Mouse (Mus musculus): ENCODE results near the gene Elf4.
A peak's percentile ranks its signal among the peaks of the same experiment; 100 is the strongest.

The Elf4 gene

DNA sequence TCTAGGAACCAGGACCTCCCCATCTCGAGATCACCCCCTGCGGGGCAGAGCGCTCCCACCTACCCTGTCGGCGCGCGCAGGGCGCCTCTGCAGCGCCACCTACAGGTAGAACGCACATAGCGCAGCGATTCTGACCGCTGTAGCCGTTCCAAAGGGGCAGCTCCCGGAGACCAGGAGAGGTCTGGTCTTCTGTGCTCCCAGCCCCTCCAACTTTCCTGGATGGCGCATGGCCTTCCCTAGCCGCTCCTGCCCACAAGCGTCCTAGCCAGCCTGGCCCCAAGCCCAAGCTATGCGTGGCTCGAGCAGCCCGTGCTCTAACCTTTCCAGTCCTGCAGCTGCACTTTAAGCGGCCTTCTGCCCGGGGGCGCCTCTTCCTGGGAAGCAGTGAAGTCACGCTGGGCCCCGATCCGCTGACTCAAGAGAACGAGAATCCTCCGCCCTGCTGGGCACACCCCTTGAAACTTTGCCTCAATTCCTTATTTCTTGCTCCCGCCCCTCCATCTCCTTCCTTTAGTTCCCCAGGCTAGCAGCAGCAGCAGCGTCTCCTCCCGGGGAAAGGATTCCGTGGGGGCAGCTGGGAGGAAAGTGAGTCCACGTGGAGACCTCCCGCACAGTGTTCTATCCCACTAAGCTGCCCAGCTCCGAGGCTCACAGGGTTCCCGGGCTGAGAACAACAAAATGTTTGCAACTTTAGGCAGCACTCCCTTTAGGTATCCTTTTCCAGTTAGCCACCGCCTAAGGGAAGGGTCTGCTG is at the start of gene Elf4:
Elf4 (minus strand) TSS at position 379 of the 754 bp plus-strand sequence.
- peak; percentile 77 for DNase-seq (ENCODE audit: low spot score)

DNA sequence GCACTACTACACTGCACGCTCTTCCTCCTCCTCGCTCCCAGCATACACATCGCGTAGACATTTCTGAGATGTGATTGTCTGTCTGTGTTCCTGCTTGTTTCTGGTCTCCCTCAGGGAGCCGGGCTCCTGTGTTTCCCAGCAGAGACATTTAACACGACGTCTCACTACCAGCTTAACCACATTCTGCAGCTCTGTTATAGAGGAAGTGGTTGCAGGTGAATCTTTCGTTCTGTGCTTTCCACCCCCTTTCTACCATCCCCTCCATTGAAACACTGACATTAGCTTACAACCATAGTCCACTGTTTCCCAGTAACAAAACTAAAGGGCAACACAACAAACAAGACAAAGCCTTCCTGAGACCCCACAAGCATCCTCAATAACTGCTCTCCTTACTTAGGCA is 30.8 kb upstream of the Elf4 start:
- DNase-seq (ENCODE audit: low spot score): no peak

DNA sequence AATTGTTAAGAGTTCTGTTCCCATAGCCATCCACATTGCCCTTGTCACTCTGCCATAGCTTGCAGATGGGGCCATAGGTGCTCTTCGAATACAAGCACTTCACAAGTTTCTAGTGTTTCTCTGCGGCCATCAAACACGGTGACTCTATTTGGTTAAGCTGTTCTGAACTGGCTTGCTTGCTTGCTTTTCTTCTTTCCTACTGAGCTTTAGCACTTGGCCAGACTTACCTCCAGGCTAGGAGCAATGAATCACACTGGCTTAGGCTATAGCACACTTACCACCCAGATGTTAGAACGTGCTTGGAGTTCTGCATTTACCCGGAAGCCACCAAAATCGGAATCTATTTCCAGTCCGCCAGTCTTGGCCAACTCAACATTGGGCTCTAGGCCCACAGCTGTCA is 18.8 kb upstream of the Elf4 start:
- DNase-seq (ENCODE audit: low spot score): no peak

DNA sequence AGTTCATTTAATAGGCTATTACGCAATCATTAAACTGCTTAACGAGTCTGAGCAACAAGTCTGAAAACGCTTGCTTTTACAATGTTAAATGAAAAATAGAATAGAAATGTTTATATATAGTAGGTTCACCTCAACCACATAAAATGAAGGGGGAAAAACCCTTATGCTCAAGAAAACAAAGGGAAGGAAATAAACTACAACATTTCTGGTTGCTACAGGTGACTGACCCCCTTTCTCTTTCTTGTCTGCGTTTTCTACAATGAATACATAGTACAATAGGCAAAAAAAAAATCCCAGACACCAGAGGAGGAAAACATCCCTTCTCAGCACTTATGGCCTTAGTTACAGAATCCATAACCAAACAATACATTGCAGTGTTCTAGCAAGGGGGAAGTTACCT is 18.2 kb upstream of the Elf4 start:
- no peak for DNase-seq (ENCODE audit: low spot score)

DNA sequence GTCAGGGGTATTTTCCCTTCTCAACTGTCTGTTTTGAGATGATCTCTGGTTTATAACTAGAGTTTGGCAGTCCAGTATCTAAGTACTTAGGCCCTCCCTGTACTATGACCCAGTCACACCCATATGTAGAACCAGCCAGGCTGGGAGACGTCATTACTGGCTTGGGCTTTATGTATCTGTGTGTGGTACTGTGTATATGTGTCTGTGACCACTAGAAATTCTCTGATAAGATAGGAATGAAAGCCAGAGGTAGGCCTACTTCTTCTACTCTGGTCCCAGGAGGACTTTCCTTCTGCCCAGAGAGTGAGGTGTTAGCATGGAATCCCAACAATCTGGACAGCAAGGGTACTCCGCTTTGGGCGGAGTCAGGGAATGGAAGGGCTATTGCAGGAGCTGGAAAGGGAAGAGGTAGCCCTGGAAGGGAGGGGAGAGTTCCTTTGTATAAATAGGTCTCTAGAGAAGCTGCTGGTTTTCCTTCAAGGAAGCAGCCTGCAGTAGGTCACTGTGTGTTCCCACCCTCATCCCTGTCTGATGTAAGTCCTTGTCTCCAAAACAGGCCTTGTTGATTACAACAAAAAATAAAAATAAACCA is 4.5 kb upstream of the Elf4 start:
- no peak for DNase-seq (ENCODE audit: low spot score)

DNA sequence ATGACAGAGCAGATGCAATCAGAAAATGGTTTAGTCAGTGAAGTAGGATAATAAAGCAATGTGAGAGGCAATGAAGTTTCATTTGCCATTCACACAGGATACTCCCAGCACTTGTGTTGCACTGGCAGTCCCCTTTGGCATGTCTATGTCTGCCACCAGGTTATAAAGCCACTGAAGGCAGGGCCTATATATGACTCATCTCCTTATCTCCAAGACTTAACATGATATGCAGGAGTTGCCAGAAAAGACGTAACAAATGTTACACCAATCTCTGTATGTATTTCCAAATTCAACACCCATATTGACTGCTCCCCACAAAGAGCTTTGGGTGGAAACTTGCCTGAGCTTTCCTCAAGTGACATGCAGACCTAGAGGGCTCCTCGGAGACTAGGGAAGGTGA is 3.2 kb upstream of the Elf4 start:
- no peak for DNase-seq (ENCODE audit: low spot score)

DNA sequence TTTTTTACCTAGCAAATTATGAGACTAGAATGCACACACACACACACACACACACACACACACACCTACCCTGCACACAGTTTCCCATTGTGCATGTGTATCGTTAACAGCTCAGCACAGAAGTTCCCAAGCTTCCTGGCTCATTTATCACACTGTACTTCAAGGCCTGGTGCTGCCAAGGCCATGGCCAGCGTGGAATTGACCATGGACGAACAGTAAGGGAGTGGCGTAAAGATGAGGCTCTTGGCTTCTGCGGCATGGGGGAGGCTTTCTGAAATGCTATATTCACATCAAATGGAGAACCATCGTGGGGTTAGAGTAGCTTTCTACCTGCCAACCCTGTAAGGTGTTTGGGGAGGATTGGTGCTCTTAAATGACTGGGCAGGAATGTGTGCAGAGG is 1.5 kb upstream of the Elf4 start:
- no peak for DNase-seq (ENCODE audit: low spot score)

DNA sequence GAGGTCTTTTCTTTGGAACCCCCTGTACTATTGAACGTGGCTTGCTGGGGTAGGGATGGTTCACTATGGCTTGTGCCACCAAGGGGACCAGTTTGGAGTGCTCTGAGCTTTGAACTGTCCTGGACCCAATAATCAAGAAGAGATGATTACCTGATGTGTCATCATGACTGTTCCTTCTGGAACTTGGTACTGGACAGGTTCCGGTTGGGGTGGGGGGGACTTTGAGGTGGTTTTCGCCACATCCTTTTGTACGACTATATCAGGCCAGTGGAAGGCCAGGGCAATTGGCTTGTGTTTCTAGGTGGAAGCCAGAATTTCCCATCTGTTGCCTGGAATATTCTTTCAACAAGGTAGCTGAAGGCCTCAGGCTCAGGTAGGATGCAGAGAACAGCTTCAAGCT is 704 bp upstream of the Elf4 start:
- no peak for DNase-seq (ENCODE audit: low spot score)

DNA sequence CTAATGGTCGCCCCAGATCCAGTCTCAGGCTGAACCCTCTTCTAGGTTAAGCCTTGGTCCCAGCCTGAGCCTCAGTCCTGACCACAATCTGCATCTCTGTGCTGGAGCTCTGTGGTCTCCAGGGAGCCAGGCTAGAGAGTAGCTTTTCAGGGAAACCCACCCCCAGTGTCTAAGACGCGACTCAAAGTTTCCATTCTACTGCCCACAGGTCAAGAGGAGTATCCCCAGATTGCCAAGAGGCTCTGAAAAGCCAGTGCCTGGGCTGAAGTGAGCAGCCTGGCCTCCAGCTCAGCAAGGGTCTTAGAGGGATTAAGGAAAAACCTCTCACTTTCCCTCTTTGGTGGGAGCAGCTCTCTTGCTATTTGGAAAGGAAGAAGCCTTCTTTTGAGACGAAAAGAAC is 635 bp downstream of the Elf4 start:
- no peak for DNase-seq (ENCODE audit: low spot score)

DNA sequence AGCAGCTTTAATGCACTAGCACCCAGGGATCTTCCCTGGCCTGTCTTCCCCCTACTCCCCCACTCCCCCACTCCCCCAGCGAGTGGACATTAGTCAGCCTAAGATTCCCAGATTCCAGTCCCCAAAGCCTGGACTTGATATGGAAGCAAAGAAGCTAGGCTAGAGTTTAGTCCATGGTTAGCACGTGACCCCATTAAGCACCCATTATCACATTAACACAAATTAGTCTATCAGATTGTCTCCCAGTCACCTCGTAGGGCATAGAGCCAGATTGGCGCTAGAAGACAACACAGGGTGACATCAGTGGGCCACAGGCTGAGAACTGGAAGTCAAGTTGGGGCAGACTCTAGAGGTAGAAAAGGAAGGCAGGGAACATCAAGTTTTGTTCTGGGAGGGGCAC is 1.9 kb downstream of the Elf4 start:
- no peak for DNase-seq (ENCODE audit: low spot score)

DNA sequence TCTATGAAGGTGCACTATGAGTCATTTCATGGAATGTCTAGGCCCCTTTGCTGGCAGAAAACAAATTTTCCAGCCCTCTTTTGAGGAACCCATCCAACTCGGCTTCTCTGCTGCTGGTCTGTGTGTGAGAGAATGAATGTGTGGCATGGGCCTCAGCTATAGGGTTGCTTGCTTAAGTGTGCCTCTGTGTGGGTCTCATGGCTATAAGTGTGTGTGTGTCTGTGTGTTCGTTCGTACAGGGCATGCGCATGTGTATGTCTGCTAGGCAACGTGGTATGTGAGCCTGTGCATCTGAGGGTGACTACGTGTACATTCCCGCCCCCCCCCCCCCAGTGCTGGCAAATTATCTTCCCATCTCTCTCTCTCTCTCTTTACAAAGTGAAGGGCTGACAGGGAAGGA is 2.4 kb downstream of the Elf4 start:
- no peak for DNase-seq (ENCODE audit: low spot score)

DNA sequence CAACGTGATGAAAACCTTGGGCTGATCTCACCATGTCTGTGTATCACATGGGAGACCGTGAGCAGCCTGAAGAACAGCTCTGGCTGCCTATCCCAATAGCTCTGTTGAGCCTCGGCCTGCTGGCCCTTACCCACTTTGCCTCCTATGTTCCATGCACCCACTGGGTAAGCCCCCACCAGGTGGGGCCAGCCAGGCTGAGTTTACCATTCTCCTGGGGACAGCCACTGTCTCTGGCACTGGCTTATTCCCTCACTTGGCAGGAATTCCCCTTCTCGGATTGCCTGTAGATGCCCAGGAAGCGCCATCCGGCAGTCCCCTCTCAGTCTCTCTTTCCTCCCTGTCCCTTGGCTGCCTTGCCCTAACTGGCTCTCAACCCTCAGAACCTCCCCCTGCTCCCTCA is 6.0 kb downstream of the Elf4 start:
- no peak for DNase-seq (ENCODE audit: low spot score)

DNA sequence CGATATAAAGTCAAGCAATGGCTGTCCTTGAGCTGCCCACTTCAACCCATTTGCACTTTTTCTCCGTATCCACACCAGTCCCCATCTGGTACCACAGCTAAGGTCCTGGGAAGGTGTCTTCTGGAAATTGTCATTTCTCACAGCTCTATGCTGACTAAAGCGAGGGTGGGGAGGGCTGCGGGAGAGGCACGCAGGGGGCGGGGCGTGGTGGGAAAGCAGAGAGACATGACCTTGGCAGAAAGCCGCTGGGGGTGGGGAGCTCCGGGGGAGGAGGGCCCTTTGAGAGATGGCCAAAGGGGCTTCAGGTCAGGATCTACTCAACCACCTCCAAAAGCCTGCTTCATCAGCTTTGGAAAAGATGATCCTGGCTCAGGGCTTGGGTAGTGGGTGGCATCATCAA is 7.9 kb downstream of the Elf4 start:
- DNase-seq (ENCODE audit: low spot score): no peak

DNA sequence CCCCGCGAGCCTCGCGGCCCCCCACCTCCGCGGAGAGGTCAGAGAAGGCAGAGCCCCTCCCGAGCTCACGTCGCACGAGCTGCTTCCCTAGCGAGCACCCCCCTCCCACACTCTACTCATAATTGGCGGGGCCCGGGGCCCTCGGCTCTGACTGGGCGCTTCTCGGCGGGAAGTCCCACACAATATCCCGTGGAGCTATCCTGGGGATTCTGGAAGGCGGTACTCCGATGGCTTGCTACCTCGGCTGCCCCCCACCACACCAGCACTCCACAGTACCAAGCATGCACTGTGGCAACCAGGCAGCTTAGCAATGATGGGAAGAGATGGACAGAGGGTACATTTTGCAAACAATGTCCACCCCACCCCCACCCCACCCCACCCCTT is 8.4 kb downstream of the Elf4 start:
- no peak for DNase-seq (ENCODE audit: low spot score)

DNA sequence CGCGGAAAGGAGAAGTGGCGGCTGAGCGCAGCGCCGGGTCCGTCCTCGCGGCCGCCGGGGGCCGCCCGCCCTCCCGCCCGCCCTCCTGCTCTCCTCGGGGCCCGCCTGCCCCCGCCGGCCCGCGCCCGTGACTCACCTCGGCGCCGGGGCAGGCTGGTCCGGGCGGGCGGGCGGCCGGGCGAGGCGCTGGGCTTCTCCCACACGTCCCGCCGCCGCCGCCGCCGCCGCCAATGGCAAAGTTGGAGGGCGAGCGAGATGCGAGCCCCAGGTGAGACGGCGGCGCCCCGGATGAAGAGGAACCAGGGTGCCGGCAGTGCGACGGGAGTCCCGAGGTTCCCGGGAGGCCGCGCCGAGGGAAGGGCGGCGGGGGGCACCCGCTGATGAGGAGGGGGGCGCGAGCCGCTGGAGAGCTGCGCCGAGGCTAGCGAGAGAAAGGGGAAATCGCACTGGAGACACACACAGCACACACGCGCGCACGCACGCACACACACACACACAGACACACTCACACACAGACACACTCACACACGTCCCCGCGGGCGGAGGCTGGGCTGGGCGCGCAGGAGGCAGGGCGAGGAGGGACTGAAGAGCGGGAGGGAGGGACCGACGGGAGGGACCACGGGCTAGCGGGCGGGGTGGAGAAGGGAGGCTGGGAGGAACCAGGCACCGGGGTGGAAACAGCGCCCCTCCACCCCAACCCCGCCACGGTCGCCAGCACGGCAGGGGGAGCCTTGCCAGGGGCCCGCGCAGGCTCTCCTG is 9.0 kb downstream of the Elf4 start:
- DNase-seq (ENCODE audit: low spot score): peak; percentile 62

DNA sequence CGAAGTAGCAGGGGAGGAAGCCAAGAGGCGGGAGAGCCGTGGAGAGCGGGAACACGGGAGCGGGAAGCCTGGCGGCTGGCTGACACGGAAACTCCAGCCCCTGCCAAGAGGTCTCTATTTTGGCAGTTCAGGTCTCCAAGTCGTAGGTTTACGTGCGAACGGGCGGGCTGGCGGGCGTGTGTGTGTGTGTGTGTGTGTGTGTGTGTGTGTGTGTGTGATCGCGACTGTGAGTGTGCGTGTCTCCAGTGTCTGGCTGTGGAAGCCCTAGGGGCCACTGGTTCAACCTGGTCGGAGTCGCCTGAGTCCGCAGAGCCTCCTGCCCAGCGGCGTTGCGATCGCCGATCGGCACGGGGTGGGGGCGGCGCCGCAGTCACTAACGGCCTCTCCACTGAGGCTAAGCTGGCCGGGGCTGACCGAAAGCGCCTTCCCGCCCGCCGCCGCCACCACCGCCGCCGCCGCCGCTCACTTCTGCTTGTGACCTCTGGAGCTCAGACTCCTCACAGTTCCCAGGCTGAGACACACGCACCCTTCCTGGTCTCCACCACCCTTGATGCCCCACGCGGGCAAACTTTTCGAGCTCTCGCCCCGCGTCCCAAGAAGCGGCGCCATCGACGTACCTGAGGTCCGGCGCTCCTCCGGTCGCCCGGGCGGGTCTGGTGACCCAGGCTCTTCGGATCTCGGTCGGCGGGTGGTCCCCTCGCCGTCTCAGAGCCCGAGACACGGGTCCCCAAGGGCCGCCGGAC is 9.8 kb downstream of the Elf4 start:
- no peak for DNase-seq (ENCODE audit: low spot score)

DNA sequence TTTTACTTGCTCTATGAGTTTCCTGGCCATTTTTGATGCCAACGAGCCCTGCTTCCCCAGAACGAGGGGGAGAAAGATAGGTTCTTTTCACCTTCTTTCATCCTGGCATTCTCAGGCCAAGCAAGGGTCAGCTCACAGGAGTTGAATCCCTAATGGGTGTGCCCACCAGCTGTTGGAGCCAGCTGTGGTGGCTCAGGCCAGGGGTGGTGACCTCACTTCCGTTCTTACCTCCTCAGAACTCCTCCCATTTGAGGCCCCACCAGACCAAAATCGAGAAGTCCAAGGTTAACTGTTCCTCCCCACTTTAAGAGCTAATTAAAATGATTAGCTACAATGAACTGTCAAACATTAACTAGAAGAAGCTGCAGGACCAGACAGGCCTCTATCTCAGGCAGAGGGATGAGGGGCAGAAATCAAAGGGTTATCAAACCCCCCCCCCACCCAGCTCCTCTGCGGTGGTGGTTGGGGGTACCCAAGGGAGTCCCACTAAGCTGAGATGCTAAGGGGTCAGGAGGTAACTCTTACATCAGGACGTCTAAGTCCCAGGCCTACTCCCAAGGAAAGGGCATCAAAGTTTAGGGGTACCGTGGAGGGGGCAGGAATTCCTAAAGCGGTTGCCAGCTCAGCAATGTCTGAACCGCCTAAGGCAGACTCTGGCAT is 10.6 kb downstream of the Elf4 start:
- DNase-seq (ENCODE audit: low spot score): no peak

DNA sequence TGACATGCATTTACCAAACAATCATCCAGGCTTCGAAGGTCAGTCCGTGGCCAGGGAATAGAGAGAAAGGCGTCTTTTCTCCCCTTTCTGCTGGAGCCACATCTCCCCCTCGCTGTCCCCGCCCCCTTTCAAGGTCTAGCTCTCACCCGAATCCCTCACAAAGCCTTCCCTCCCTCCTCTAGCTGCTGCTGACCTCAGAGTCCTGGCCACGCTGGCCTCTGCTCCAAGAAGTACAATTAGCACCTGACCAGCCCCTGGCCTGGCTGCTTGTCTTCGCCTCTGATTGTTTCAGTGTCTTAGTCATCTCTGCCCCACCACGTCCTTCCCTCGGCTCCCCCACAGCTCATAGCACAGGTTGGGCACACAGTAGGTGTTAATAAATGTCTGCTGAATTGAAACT is 13.3 kb downstream of the Elf4 start:
- DNase-seq (ENCODE audit: low spot score): no peak

DNA sequence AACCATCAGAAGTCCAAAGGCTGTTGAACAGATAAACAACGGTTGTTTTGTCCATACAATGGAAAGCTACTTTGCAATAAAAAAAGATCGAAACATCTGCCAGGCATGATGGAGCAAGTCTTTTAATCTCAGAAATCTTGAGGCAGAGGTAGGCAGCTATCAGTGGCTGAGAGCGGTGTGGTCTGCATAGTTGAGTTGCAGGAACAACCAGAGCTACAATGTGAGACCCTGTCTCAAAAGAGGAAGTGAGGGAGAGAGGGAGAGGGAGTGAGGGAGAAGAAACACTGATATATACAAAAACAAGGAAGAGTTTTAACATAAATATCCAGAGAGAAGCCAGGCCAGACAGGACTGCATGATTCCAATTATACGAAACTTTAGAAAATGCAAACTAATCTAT is 18.3 kb downstream of the Elf4 start:
- no peak for DNase-seq (ENCODE audit: low spot score)

DNA sequence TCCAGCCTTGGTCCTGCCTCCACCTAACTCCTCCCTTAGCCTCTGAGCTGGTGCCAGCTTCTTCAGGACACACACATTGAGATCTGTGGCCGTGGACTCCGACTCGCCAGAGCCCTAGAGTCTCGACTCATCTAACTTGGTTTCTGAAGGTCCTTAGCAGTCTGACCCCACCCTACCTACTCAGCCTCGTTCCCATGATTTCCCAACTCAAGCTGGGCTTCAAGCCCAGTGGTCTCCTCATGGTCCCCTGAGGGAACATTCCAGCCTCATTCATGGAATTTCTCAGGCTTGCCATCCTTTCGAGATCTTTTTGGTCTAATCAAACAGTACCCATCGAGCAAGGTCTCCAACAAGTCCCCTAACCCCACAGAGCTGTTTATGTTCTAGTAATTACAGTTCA is 21.0 kb downstream of the Elf4 start:
- no peak for DNase-seq (ENCODE audit: low spot score)

DNA sequence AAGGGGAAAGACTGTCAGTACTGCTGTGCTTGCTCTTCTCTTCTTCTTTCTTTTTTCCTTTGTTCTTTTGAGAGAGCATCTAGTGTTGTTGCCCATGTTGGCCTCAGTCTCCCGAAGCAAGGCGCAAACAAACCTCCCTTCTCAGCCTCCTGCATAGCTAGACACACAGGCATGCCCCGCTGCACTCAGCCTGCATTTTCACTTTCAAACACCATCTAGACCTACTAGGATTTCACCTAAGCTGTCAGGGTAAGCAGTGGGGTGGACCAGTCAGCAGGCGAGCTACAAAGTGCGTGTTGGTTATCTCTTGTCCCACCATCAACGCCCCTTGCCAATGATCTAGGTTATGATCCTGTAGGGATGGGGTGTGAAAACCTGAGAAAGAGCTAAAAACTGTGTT is 21.4 kb downstream of the Elf4 start:
- no peak for DNase-seq (ENCODE audit: low spot score)

DNA sequence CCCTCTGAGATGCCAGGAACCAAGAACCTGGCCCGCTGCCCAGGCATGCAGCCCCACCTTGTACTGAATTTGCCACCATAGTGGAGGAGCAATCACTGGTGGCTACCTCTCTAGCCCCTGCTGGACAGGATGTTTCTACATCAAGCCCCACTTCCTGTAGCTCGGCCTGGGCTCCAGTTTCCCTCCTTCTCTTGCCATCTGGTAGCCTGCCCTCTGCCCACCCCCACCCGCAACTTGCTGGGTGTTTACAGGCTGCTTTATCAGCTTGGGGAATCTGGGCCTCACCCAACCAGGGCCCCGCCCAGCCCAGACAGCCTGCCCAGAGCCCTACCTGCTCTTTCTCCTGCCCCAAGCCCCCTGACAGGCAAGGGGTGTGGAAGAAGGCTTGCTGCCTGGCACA is 23.9 kb downstream of the Elf4 start:
- no peak for DNase-seq (ENCODE audit: low spot score)
